Mouse (Mus musculus): ENCODE data around the gene Scamp5.

Scamp5 gene

DNA sequence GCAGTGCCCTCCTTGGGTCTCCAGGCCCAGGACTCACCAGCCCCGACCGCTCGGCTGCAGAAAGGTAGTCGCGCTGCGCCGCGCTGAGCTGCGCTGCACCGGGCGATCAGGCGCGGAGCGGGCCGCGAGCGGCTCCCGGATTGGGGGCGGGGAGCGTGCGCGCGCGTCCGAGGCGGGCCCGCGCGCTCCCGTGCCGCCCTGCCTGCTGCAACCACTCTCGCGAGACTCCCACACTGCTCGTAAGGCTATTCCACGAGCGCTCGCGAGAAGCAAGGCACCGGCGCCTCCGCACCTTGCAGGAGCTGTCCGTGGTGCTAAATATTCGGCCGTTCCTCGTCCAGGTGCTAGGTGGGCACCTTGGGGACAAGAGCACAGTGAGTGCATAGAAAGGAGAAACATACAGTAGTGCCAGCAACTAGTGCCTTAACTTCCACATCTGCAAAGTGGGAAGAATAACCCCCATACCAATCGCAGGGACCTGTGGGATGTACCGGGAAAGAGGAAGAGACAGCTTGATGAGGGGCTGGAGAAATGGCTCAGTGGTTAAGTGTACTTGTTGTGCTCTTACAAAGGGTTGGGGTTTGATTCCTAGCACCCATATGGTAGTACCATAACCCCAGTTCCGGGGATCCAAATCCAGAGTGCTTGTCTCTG lies at the start of gene Scamp5:
TSS of gene Scamp5 (minus strand) at position 165 of the 654 bp plus-strand sequence.
- peak; percentile 80 for DNase-seq (ENCODE audit: low read depth, low spot score)

DNA sequence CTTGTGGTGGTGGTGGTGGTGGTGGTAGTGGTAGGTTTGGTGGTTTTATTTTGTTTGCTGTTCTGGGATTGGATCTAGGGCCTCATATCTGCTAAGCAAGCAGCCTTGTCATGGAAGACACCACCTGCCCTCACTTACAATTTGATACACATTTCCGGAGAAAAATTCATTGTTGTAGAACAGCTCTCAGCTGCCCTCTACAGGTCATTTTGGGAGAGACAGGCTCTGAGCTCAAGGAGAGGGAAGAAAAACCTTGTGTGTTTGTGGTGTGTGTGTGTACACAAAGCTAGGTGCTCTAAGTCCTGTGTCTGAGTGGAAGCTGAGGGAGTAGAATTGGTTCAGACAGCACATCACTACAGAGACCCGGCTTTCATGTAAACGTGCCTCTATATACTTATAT lies 49.3 kb upstream of the Scamp5 start:
- peak; percentile 87 for DNase-seq (ENCODE audit: low read depth, low spot score)

DNA sequence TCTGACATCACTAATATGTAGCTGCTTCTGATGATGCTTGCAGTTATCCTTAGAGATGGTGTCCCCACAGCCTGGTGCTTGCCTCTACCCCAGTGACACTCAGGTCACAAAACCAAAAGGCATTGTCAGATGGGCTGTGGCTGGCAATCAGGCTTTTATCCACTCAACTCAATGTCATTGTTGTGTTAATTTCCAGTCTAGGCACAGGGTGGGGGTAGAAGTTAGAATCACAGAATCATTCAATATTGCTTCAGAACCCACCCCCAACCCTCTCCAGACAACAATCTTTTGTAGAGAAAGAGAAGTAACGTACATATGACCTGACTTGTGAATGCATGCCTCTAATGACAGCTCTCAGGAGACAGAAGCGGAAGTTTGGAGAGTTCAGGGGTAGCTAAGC lies 42.7 kb upstream of the Scamp5 start:
- DNase-seq (ENCODE audit: low read depth, low spot score), result no peak

DNA sequence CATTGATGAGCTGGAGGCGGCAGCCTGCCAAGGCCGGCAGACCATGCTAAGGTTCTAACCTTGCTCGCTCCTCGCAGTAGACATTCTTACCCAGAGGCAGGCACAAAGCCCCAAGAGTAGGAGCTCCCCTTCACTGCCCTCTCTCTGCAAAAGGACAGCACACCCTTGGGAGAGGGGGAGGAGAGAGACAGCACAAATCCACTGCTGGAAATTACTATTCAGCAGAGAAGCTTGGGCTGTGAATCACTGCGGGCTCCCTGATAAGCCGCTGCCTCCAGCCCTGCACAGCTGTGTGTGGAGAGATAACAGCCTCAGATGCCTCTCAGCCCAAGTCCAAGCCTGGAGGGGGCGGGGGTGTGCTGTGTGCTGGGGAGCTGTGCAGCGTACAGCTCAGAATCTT lies 37.8 kb upstream of the Scamp5 start:
- no peak for DNase-seq (ENCODE audit: low read depth, low spot score)

DNA sequence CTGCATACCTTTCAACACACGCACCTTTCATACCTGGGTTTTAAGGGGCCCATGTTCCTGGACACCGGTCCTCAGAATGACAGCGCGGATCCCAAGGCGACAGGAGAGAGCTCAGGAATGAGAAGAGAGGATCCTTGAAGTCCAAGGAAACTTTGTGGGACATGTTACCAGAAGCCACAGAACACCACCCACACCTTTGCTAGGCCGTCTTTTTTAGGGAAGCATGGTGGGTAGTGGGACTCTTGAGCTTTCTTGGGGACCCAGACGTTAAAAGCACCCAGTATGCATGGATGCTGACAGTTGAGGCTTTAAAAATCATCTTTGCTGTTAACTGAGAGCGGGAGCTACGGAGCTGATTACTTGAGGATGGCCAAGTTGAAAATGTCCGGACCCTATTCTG lies 37.0 kb upstream of the Scamp5 start:
- no peak for DNase-seq (ENCODE audit: low read depth, low spot score)

DNA sequence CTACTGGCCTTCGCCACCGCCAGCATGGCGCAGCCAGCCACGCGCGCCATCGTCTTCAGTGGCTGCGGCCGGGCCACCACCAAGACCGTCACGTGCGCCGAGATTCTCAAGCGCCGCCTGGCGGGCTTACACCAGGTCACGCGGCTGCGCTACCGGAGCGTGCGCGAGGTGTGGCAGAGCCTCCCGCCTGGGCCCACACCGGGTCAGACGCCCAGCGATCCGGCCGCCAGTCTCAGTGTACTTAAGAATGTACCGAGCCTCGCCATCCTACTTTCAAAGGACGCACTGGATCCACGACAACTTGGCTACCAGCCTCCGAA lies 36.5 kb upstream of the Scamp5 start:
- DNase-seq (ENCODE audit: low read depth, low spot score), result peak; percentile 71

DNA sequence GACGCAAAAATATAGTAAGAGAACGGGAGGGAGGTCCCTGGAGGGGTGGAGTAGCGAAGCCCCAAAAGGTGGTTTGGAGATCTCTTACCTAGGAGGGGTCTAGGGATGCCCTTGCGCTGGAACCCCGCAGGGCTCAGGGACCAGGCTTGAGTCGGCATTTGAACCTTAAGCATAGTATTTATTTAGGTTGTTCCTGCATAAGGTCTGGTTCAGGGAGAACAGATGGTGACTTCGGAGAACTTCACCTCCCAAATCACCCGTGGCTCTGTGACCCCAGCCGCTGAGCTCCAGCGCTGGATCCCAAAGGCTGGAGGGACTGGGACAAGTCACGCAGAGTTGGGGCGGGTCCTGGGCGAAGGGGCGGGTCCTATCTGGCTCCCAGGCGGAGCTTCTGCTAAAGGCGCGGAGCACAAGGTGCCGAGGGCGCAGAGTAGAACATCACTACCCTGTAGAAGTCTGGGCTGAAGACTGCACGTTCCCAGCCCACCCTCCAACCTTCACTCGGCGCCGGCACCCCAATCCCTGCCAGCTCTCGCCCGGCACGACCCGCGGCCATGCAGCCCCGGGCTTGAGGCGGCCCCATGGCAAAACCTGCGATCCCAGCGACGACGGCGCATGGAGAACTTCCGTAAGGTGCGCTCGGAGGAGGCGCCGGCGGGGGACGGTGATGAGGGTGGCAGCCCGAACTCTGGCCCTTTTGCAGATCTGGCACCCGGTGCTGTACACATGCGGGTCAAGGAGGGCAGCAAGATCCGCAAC lies 35.9 kb upstream of the Scamp5 start, which contains the start of gene Rpp25:
TSS of gene Rpp25 (plus strand) at position 405 of the 759 bp plus-strand sequence.
- peak; percentile 25 for DNase-seq (ENCODE audit: low read depth, low spot score)

DNA sequence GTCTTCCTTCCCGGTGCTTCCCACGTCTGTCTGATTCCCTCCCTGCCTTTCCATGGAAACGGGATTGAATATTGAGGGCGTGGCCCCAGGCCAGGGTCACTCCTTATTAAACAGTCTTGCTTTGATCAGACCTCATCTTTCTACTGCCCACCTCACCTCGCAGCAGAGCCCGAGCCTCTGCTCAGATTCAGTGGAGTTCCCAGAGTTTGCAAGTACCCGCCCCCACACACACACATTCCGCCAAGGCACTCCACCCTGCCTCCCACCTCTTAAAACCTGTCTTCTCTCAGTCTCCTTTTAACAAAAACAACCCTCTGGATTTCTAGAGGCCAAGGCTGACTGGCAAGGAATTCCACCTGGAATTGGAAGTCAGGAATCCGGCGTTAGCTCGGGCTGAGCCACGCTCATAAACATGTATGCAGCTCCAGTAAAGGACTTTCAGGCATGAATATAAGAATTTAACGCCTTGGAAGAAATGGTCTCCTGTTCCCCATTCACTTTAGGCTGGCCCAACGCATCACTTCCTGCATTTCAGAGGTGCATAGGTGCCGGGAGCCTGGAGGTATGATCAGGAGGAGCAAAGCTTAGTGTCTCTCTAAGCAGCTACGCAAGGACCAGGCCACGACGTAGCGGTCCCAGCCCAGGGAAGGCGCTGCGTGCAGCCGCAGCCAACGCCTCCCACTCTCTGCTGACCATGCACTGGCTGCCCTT lies 35.2 kb upstream of the Scamp5 start:
- no peak for DNase-seq (ENCODE audit: low read depth, low spot score)

DNA sequence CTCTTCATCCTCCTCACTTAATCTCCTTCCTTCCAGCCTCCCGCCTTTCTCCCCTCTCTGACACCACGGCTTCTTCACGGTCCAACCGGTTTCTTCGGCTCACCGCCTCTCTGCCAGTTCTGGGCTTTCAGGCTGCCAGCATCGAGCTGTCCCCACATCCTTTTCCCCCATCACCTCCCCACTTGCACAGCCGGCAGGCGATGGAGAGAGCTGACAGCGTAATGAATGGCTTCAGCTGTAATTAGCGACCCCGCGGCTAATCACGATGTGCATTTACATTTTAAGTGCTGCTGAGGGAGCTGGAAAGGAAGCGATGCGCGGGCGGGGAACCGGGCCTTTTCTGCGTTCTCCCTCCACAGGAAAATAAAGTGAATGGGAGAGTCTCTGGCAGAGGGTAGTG lies 34.0 kb upstream of the Scamp5 start:
- no peak for DNase-seq (ENCODE audit: low read depth, low spot score)

DNA sequence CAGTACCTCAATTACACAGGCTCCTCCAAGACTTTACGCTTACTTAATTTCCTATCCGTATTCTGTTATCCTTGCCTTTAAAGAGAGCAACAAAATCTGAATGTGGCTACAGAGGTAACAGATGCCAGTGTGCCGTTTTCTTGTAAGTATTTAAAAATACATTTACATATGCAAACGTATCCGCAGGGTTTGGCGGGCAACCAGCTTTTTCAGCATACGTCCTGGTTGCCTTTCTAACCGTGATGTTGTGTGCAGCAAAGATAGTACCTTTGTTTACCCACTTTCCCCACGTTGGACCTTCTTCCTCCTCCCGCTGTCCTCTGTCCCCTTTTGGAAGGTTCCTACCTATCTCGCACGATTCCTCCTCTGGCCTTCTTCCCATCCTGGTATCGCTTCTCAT lies 33.6 kb upstream of the Scamp5 start:
- no peak for DNase-seq (ENCODE audit: low read depth, low spot score)

DNA sequence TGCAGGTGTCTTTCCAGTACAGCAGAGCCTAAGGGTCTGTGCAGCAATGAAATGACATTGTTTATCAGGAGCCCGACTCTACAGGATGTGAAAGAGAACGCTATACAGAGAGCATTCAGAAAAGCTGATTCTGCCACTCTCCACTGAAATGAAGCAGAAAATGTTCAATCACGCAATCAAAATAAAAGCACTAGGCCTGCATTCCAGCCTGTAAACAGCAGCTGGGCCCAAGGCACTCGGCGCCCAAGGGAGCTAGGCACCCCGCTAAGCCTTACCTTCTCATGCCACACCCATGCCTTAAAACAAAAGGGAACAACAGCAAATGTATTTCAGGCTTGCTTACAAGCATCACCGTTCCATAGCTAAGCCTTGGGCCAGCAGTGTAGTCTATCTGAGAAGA lies 30.7 kb upstream of the Scamp5 start:
- DNase-seq (ENCODE audit: low read depth, low spot score), result no peak

DNA sequence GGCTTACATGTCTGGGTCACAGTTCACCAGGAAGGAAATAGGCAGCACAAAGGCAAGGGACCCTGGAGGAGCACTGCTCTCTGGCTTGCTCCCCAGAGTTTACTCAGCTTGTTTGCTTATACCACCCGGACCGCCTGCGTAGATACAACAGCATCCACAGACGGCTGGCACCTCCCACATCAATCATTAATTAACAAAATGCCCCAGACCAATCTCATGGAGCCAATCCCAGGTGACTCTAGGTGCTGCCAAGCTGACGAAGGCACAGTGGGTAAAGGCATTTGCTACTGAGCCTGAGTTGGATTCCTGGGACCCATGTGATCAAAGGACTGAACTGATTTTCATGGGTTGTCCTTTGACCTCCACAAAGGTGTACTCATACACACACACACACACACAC lies 29.4 kb upstream of the Scamp5 start:
- DNase-seq (ENCODE audit: low read depth, low spot score), result no peak

DNA sequence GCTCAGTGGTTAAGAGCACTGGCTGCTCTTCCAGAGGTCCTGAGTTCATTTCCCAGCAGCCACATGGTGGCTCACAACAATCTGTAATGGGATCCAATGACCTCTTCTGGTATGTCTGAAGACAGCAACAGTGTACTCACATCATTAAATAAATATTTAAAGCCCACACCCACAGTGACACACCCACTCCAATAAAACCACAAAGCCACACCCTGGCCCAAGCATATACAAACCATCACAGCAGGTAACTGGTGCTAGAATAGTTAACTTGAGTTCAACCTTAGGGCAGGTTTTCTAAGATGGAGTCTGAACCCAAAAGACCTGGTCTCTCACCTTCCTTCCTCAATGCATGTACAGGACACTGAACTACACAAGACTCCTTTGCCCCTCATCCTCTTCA lies 27.1 kb upstream of the Scamp5 start:
- DNase-seq (ENCODE audit: low read depth, low spot score), result no peak

DNA sequence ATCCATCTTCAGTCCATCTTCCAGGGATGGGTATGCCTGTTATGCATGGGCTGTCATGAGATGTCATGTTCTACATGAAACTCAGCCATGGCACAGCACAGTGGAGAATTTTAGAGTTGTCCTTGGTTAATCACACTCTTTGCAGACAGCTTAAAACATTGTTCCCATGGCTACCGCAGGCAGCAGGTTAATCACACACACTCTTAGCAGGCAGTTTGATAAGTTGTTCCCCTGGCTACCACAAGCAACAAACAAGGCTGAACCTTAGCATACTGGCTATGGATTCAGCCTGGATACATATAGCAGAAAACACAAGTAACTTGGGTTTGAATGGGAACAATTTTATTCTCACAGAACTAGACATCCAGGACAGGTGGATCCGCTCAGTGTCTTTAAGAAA lies 25.7 kb upstream of the Scamp5 start:
- no peak for DNase-seq (ENCODE audit: low read depth, low spot score)

DNA sequence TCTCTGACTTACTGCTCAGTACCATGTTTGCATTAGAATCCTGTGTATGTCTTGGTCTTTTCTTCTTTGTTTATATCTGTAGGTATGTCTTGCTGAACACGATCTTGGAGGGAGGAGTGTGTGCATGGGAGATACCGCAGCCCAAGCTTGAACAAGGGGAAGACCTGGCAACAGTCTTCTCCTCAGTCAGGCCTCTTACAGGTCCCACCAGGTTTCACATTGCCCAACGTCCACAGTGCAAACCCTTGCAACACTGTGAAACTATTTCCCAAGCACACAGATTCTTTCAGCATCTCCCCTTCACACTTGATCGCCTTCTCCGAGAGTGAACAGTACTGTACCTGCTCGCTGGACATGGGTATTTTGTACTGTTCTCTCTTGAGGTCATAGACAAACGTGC lies 19.9 kb upstream of the Scamp5 start:
- no peak for DNase-seq (ENCODE audit: low read depth, low spot score)

DNA sequence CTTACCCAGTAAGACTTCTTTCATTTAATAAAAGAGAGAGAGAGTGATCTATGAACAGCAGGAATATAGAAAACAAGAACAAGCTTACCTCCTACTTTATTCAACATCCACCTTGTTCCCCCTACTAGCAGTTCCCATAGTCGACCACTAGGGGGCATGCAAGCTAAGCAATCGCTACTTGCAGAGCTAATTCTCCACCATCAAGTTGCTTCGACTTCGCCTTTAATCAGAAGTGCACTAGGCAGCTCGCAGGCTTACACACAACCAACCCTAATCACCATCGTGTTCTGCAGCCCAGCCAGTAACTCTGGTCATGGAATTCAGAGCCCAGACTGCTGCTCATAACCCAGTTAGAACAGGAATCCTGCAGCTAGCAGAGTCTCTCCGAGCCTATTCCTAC lies 17.9 kb upstream of the Scamp5 start:
- DNase-seq (ENCODE audit: low read depth, low spot score), result peak; percentile 88

DNA sequence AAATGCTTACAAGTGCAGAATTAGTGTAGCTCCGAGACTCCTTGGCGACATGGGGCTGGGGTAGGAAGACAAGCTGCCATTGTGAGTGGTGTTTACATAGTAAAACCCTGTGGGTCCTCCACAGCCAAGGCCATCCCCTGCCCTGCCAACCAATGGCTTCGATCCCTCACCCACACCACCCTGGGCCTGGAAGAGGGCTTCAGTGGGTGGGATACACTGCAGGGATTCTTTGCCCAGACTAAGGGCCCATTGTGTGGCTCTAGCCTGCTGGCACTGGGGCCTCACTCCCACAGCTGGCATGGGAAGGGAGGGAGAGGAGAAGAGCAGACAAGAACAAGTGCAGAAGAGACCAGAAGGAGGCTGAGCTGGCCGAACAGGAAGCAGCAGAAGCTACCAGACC lies 1.1 kb upstream of the Scamp5 start:
- DNase-seq (ENCODE audit: low read depth, low spot score), result no peak

DNA sequence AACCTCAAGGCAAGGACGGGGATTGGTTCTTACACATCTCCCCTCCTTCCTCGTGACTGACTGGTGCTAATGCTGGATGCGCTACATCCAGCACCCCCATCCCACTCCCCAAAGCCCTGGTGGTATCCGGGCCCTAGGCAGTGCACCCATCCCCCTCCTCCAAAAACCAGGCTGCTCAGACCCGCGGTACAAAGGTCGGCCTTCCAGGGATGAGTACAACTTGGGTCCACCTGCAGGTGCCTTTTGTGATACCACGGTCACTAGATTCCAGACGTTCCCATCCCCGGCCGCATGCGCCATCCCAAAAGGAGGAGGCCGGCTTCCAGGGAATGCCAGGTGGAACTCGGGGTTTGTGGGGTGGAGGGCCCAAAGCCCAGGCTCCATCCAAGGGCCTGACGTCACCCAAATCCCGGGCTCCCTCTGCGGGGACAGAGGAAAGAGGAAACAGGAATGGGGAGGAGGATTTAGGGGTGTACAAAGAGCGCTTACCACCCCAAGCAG lies 539 bp downstream of the Scamp5 start:
- DNase-seq (ENCODE audit: low read depth, low spot score), result no peak

DNA sequence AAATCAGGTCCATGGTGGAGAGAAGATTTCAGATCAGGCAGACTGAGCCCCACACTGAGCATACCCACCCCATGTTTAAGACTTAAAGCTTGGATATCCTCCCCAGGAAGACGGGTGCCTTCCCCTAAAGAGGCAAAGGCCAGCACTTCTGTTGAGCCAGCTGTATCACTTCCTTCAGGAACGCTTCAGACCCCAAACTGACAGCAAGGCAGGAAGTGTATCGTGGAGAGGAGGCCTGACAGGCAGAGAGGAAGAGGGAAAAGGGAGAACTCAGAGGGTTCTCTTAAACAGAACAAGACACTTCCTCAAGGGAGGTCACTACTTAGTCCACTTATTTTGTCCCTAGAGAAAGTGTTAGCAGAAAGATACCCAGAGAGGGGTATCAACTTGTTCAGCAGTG lies 1.8 kb downstream of the Scamp5 start:
- DNase-seq (ENCODE audit: low read depth, low spot score), result no peak

DNA sequence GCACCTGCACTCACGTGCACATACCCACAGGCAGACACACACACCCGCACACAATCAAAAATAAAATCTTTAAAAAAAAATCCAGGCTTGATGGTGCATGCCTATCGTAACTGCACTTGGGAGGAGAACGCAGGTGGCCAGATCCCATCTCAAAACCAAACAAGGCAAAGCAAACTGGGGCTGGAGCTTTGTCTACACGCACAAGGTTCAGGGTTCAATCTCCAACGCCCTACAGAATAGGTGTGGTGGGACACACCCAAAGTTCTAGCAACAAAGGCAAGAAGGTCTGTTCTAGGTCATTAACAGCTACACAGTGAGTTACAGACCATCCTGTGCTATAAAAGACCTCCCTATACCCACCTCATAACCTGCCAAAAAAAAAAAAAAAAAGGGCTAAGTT lies 5.0 kb downstream of the Scamp5 start:
- no peak for DNase-seq (ENCODE audit: low read depth, low spot score)

DNA sequence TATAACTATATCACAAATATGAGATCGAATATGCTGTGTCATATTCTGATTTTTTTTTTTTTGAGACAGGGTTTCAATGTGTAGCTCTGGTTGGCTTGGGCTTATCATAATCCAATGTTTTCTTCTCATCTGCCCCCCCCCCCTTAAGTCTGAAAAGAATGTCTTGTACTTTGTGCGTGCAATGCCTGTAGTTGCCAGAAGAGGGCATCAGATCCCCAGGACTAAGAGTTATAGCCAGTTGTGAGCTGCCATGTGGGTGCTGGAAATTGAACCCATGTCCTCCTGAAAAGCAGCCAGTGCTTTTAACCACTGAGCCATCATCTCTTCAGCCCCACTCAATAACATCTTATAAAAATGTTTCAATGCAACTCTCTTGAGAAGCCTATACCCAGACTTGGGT lies 8.2 kb downstream of the Scamp5 start:
- DNase-seq (ENCODE audit: low read depth, low spot score), result peak; percentile 32

DNA sequence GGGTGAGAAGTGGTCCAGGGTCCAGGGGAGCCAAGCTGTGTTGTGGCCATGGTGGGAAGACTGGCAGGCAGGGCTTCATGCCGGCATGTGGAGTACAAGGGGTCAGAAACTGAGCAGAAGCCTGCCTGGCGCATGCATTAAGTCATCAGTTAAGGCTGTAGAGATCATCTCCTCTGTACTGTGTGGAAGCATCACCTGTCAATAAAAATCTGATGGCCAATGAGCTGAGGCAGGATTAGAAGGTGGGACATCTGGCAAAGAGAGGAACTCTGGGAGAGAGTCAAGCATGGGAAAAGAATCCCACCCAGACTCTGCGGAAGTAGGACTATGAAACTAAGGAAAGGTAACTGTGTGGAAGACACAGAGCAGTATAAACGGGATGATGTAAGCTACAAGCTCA lies 14.3 kb downstream of the Scamp5 start:
- no peak for DNase-seq (ENCODE audit: low read depth, low spot score)
